Comparison of ENCODE assay signal across 14 mouse cellular contexts in the genomic region with DNA sequence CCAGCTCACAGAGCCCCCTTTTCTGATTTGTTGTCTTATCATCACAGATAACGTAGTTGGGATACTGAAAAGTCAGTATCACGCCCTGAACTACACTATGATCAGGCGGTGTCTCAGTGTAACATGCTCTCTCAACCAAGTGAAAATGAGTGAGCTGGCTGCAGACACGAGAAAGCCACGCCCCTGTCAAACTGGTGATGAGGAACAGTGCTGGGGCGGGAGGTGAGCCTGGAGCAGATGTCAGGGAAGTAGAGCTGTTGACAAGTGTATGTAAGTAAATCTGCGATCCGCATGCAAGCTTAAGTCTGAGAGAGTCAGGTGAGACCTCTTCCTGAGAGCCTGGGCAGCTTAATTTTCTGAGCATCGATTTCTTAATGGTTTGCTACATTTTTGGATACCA.
"Had no signal": no experiment of that assay in that cellular context is flagged by ENCODE, and none has a peak within 500 bp of the region (broad histone marks: within the 10 kb centered on the region; RNA-seq: fewer than 3 reads in every experiment).

No protein-coding gene starts in this region.

- H3K36me3 ChIP-seq: limb, embryonic 15.5 days; liver, embryonic 12.5 days; midbrain, embryonic 10.5 days; neural tube, embryonic 15.5 days had no signal

- H3K9me3 ChIP-seq: limb, embryonic 15.5 days; liver, embryonic 12.5 days; midbrain, embryonic 10.5 days; neural tube, embryonic 15.5 days had no signal

- H3K4me3 ChIP-seq: limb, embryonic 15.5 days; liver, embryonic 12.5 days; midbrain, embryonic 10.5 days; myocyte; neural tube, embryonic 15.5 days had no signal

- DNase-seq: layer of hippocampus, adult 9-11 months; layer of hippocampus, postnatal 36 days; lung, embryonic 14.5 days; lung, postnatal 10 days; lung, postnatal 4 days; midbrain, embryonic 14.5 days; right cerebral cortex, adult 18-20 months; right cerebral cortex, postnatal 25 days; thymus, postnatal 4 days had no signal

- H3K4me2 ChIP-seq: limb, embryonic 15.5 days; liver, embryonic 12.5 days; lung, embryonic 14.5 days; neural tube, embryonic 15.5 days had no signal

- H3K27ac ChIP-seq: limb, embryonic 15.5 days; liver, embryonic 12.5 days; midbrain, embryonic 10.5 days; neural tube, embryonic 15.5 days had no signal

- H3K9ac ChIP-seq: limb, embryonic 15.5 days; liver, embryonic 12.5 days; lung, embryonic 14.5 days; neural tube, embryonic 15.5 days had no signal

- H3K4me1 ChIP-seq: limb, embryonic 15.5 days; liver, embryonic 12.5 days; midbrain, embryonic 10.5 days; neural tube, embryonic 15.5 days had no signal

- H3K27me3 ChIP-seq: limb, embryonic 15.5 days; liver, embryonic 12.5 days; neural tube, embryonic 15.5 days had no signal

- ATAC-seq: liver, embryonic 12.5 days had no signal
